Mouse (Mus musculus) liver, postnatal 0 days (tissue): ENCODE results near the gene Poc5. TPM values are rescaled to one million over a fixed set of nuclear protein-coding genes. Genes with fewer than 3 reads are reported as not detected.

ENCODE experiments used
- ATAC-seq: fragments of 200-750 bp; cut with Nextera tagmentation; 2 replicates; pipeline ENCODE4 v1.8.0; 2017; ENCODE audit warnings: mild to moderate bottlenecking, moderate library complexity
- DNase-seq: peaks from one replicate; pipeline ENCODE4 v3.0.0-alpha.2; 2016
- H3K27ac ChIP-seq: fragments of 300-500 bp; sonication (generic); 2 replicates; pipeline ENCODE4 v1.5.1; 2014; ENCODE audit warnings: antibody characterized with exemption, moderate library complexity, mild to moderate bottlenecking, low read depth
- H3K27me3 ChIP-seq: fragments of 300-500 bp; sonication (generic); 2 replicates; pipeline ENCODE4 v1.6.1; 2014; ENCODE audit warnings: low read length, control low read depth, mixed read lengths; ENCODE audit not compliant: insufficient read depth
- H3K36me3 ChIP-seq: fragments of 300-500 bp; sonication (generic); replicated peaks from 2 replicates; pipeline ENCODE4 v1.6.1; 2014; ENCODE audit warnings: mild to moderate bottlenecking, control low read depth, low read length, moderate library complexity, mixed read lengths; ENCODE audit not compliant: insufficient read depth
- H3K4me1 ChIP-seq: fragments of 300-500 bp; sonication (generic); 2 replicates; pipeline ENCODE4 v1.6.1; 2014; ENCODE audit warnings: antibody characterized with exemption, mild to moderate bottlenecking, control low read depth; ENCODE audit not compliant: insufficient read depth
- H3K4me2 ChIP-seq: fragments of 300-500 bp; sonication (generic); 2 replicates; pipeline ENCODE4 v1.6.1; 2014; ENCODE audit warnings: low read depth, mild to moderate bottlenecking, low read length, moderate library complexity, mixed read lengths
- H3K4me3 ChIP-seq: fragments of 300-500 bp; sonication (generic); 2 replicates; pipeline ENCODE4 v1.5.1; 2014; ENCODE audit warnings: low read depth, low read length
- H3K9ac ChIP-seq: fragments of 300-500 bp; sonication (generic); replicated peaks from 2 replicates; pipeline ENCODE4 v1.6.1; 2014; ENCODE audit warnings: mild to moderate bottlenecking, moderate library complexity
- H3K9me3 ChIP-seq: fragments of 300-500 bp; sonication (generic); 2 replicates; pipeline ENCODE4 v1.6.1; 2016; ENCODE audit warnings: mild to moderate bottlenecking, control low read depth, low read length, mixed read lengths
- CTCF ChIP-seq: sonication (generic); IDR thresholded peaks from 2 replicates; pipeline ENCODE4 v1.5.1; 2016; ENCODE audit warnings: antibody characterized with exemption, low read depth
- EP300 ChIP-seq: IDR thresholded peaks from 2 replicates; pipeline ENCODE4 v1.6.1; 2016; ENCODE audit warnings: antibody characterized with exemption, low read depth, mild to moderate bottlenecking
- WGBS: fragments of 180-500 bp; shearing (Covaris S2); extraction: QIAGEN DNeasy Blood & Tissue Kit; methylation state at CpG from one replicate; pipeline ENCODE4 v1.1.7; 2014; ENCODE audit not compliant: insufficient replicate concordance; 5-methylcytosine and 5-hydroxymethylcytosine counted together
- polyA plus RNA-seq: library from polyadenylated mRNA; unstranded; fragments of >200 nt; fragmentation: Nextera tagmentation; extraction: Ambion mirVana; gene quantifications from 2 replicates; pipeline ENCODE4 v1.2.1, GENCODE M21; 2015

Poc5 gene
- polyA plus RNA-seq, 1 experiment from 2014 or later, result 4.2 TPM

DNA sequence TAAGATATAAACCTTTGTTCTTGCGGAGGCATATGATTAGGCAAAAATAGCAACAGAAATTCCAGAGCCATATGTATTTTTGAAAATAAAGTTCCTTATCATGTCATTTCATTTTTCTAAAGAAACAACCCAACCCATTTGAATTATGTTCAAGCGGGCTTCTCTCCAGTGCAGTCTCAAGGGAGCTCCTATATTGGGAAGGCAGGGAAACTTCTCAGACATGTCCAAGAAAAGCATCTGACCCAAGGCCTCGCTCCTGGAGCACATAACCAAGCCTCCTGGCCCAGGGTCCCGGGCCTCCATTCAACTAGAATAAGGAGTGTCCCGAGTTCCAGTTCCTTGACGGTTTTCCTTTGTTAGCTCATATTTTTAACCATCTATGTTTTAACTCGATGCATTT lies 62.8 kb downstream of the Poc5 start:
- H3K9me3 ChIP-seq, result no peaks in the 10 kb centered on the region
- no peak overlapping the region for H3K4me3 ChIP-seq
- H3K9ac ChIP-seq, result no peak overlapping the region
- WGBS, result 77% methylated on average over 7 of the region's 7 CpGs
- H3K4me2 ChIP-seq, result no peak overlapping the region
- DNase-seq, result no peak
- H3K27me3 ChIP-seq, result no peaks in the 10 kb centered on the region
- H3K4me1 ChIP-seq, result no peaks in the 10 kb centered on the region
- H3K27ac ChIP-seq, result no peak overlapping the region
- TF ChIP-seq CTCF (no peak), EP300 (no peak)
- H3K36me3 ChIP-seq, result no peaks in the 10 kb centered on the region
- ATAC-seq, result no peak

DNA sequence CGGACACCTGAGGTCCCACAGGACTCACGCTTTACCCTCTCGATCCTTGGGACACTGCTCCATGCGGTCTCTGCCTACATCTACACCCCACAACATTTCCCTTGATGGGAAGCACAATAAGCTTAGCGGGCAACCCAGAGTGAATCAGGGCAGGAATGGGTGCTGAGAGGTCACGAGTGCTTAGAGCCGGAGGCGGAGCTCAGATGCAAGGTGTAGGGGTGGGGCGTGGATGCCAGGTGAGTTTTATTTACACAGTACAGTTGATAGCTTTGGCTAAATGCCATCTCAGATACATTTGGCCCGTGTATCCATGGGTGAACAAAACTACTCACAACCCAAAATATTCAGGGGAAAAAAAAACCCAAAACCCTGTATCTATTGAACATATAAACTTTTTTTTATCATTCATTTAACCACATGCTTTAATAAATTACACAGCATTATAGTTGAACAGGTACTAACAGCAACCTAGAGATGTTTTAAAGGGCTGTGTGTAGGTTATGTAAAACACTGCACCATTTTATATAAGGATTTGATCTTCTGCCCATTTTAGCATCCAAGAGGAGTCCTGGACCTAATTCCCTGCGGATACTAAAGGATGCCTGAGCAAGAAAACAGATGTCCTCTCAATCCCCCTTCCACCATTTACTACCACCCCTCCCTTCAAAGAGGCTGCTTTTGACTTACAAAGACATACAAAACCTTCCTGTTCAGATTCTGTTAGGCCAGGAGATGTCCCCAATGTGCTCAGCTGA lies 63.5 kb downstream of the Poc5 start:
- no peak overlapping the region for H3K27ac ChIP-seq
- TF ChIP-seq CTCF, result no peak
- TF ChIP-seq EP300, result no peak
- H3K4me2 ChIP-seq, result no peak overlapping the region
- H3K9me3 ChIP-seq, result no peaks in the 10 kb centered on the region
- no peak for DNase-seq
- no peaks in the 10 kb centered on the region for H3K4me1 ChIP-seq
- ATAC-seq, result no peak
- WGBS, result 77% methylated on average over 11 of the region's 11 CpGs
- H3K4me3 ChIP-seq, result no peak overlapping the region
- H3K27me3 ChIP-seq, result no peaks in the 10 kb centered on the region
- H3K9ac ChIP-seq, result no peak overlapping the region
- no peaks in the 10 kb centered on the region for H3K36me3 ChIP-seq

DNA sequence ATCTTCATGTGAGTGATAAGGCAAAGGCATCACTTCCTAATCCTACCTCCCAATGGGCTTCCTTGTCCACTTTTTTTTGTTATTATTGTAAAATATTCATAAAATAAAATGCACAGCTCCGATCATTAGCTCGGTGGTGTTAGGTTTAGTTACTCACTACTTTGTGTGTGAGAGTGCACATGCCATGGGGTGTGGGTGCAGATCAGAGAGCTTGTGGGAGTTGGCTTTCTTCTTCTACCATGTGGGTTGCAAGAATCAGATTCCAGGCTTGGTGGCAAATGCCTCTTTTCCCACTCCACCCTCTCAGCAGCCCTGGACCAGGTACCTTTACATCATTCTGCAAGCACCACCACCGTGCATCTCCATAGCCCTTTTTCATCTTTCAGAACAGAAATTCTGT lies 64.5 kb downstream of the Poc5 start:
- Histone ChIP-seq H3K27ac (no peak overlapping the region), H3K4me2 (no peak overlapping the region), H3K9ac (no peak overlapping the region), H3K9me3 (no peaks in the 10 kb centered on the region), H3K36me3 (no peaks in the 10 kb centered on the region), H3K4me1 (no peaks in the 10 kb centered on the region), H3K27me3 (no peaks in the 10 kb centered on the region), H3K4me3 (no peak overlapping the region)
- DNase-seq (no peak), ATAC-seq (no peak)
- no peak for TF ChIP-seq EP300
- no peak for TF ChIP-seq CTCF
- WGBS, result 84% methylated on average over 3 of the region's 3 CpGs

DNA sequence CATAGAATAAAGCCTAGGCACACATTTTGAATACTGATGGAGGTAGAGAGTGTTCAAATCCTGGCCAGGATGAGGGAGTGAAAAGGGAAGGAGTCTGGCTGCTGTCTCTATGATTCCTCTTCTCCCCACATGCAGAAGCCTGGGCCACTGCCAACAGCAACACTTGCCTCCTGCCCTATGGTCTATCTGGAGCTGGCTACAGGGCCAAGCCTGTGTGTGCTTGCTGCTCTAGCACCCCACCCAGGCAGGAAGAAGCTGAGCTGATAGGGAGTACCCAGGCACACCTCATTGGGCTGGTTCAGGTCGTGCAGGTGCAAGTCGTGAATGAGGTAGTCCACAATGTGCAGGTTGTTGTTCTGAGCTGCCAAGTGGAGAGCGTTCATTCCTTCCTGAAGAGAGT lies 66.2 kb downstream of the Poc5 start:
- no peaks in the 10 kb centered on the region for H3K4me1 ChIP-seq
- DNase-seq (no peak), ATAC-seq (no peak)
- no peak overlapping the region for H3K27ac ChIP-seq
- H3K36me3 ChIP-seq, result no peaks in the 10 kb centered on the region
- no peak overlapping the region for H3K9ac ChIP-seq
- WGBS, result 72% methylated on average over 3 of the region's 3 CpGs
- H3K9me3 ChIP-seq, result no peaks in the 10 kb centered on the region
- H3K4me2 ChIP-seq, result no peak overlapping the region
- no peaks in the 10 kb centered on the region for H3K27me3 ChIP-seq
- H3K4me3 ChIP-seq, result no peak overlapping the region
- no peak for TF ChIP-seq EP300

DNA sequence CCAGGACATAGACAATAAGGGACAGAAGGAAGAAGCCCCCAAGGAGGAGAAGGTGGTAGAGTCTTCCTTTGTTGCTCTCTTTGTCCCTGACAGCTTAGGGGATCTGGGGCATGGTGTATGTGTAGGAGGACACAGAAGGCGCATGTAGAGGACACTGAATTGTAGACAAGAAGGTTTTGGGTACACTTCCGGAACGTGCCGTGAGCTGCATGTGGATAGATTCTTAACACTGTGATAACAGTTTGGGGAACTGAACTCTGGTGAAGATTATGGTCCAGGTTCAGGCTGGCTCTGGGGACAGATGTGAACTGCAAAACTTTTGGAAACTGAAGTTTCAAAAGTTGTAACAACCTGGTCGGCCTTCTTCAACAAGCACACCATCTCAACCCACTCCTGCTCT lies 69.5 kb downstream of the Poc5 start:
- 75% methylated on average over 5 of the region's 5 CpGs for WGBS
- ATAC-seq, result no peak

DNA sequence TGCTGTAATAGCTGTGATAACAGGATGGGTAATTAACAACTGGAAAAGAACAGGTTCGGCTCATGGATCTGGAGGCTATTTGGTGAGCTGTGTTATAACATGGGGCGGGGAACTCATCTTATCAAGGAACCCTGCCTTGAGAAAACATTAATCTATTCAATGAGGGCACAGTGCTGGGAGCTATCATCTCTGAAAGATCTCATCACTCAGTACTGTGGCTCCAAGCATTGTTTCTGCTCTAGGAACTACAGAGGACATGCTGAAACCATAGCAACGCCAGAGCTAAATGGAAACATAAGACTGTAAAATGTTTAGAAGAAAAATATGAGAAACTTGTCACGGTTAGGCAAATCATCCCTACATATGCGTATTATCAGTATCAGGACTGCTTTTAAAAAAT lies 69.9 kb downstream of the Poc5 start:
- 75% methylated on average over 5 of the region's 5 CpGs for WGBS
- Histone ChIP-seq H3K9me3 (no peaks in the 10 kb centered on the region), H3K9ac (no peak overlapping the region), H3K27ac (no peak overlapping the region), H3K4me2 (no peak overlapping the region), H3K36me3 (no peaks in the 10 kb centered on the region), H3K4me3 (no peak overlapping the region), H3K27me3 (no peaks in the 10 kb centered on the region), H3K4me1 (no peaks in the 10 kb centered on the region)
- TF ChIP-seq EP300 (no peak), CTCF (no peak)
- ATAC-seq (no peak), DNase-seq (no peak)

More for the DNA sequence above, 69.5 kb downstream of the Poc5 start:
- no peak overlapping the region for H3K27ac ChIP-seq
- H3K9me3 ChIP-seq, result no peaks in the 10 kb centered on the region
- H3K4me1 ChIP-seq, result no peaks in the 10 kb centered on the region
- no peak overlapping the region for H3K9ac ChIP-seq
- DNase-seq, result no peak
- no peak for TF ChIP-seq EP300
- TF ChIP-seq CTCF, result no peak
- H3K4me3 ChIP-seq, result no peak overlapping the region
- H3K36me3 ChIP-seq, result no peaks in the 10 kb centered on the region
- no peak overlapping the region for H3K4me2 ChIP-seq
- no peaks in the 10 kb centered on the region for H3K27me3 ChIP-seq

DNA sequence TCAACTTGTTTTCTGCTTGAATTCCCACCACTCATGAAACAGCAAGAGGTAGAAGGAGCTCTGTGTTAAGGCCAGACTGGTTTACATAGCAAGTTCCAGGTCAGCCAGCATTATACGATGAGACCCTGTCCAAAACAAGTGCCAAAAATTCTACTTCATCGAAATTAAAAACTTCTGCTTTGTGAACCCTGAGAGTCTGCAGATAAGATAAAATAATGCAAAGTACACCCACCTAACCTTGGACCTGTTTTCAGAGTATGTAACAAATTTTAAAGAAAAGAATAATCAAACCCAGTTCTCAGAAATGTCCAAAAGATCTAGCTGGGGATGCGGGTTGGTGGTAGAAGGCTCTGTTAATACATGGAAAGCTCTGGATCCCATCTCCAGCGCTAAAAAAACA lies 70.5 kb downstream of the Poc5 start:
- H3K27me3 ChIP-seq, result no peaks in the 10 kb centered on the region
- H3K9ac ChIP-seq, result no peak overlapping the region
- TF ChIP-seq EP300 (no peak), CTCF (no peak)
- no peak overlapping the region for H3K4me3 ChIP-seq
- H3K27ac ChIP-seq, result no peak overlapping the region
- no peak overlapping the region for H3K4me2 ChIP-seq
- no peaks in the 10 kb centered on the region for H3K9me3 ChIP-seq
- no peak for DNase-seq
- H3K4me1 ChIP-seq, result no peaks in the 10 kb centered on the region
- no peaks in the 10 kb centered on the region for H3K36me3 ChIP-seq
- ATAC-seq, result no peak
- 70% methylated on average over 4 of the region's 4 CpGs for WGBS
